Mouse (Mus musculus): Measurements from ENCODE around the gene Gpa33.

Gene Gpa33

DNA sequence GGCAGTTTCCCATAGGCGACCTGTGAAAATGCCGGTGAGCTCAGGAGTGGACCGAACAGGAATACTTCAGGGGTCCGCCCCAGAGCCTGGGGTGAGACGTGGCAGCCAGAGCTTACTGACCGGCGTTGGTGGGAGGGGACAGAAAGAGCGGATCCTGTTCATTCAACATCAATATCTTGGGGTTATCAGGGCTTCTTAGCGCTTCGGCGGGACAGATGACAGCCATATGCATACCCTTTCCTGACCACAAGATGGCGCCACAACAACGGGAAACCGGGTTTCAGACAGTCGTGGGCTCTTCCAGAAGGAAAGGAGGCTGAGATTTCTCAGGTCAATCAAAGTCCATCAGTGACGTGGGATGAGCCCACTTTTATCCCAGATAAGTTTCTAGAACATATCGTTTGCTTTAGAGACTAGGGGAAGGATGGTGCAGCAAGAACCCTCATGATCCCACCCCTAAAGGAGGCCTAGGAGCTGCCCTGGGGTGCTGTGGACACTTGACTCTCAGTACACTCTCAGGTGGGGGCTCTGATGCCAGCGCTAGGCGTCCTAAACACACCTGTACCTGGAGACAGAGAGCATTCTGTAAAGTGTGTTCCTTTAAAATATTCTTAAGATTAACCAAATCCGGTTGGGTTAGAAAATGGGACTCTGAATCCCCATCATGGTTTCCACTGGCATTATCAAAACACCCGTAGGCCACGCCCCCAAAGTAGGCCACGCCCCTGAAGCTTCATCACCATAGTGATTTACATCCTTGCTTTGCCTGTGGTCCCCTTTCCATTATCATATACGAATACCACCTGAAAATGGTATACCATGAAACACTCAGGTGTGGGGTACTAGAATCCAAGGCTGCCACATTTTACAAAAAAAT lies 30.8 kb downstream of the Gpa33 start:
- DNase-seq (ENCODE audit: low read depth, low spot score), result peak; percentile 85

DNA sequence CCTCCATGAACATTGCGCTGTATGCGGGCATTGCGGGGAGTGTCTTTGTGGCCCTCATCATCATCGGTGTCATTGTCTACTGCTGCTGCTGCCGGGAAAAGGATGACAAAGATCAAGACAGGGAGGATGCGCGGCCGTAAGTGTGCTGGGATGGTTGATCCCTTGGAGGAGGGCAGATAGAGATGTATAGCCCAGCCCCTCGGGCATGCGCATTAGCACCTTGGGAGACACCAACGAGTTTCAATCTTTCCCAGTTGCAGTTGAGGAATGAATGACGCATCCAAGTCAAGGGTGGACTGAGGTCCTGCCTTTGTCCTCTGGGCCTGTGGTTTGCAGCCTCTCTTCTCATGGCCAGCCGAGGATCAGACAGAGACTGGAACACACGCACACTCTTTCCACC lies 34.5 kb downstream of the Gpa33 start:
- peak; percentile 67 for DNase-seq (ENCODE audit: low read depth, low spot score)

DNA sequence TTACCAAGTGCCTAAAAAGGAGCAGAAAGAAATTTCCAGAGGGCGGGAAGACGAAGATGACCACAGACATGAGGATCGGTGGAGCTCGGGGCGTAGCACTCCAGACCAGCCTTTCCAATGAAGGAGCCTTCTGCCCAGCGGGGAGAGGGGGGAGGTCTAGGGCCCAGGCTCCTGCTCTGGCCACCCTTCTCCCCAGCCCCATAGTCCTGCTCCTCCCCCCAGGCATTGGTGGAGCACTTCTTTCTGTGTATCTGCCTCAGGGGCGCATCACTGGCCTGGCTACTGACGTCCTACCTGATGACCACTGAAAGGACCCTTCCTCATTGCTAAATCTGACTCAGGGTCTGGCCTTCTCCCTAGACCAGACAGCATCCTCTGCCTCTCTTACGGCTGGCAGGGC lies 35.1 kb downstream of the Gpa33 start:
- DNase-seq (ENCODE audit: low read depth, low spot score), result no peak

DNA sequence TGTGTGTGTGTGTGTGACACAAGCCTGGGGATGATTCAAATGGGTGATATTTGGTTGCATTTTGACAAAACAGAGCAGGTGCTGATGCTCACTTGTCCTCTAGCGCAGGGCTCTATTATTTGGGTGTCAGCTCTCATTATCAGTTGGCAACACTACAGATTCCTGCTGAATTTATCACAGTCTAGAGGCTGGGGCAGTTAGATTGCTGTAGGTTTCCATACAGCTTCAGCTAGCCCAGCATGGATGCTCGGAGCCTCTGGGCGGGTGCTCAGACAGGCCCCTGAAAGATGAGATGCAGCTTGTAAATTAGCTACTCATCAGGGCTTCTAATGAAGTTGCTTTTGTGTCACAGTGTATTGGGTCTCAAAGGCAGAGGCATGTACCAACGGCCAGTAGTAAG lies 37.4 kb downstream of the Gpa33 start:
- no peak for DNase-seq (ENCODE audit: low read depth, low spot score)

DNA sequence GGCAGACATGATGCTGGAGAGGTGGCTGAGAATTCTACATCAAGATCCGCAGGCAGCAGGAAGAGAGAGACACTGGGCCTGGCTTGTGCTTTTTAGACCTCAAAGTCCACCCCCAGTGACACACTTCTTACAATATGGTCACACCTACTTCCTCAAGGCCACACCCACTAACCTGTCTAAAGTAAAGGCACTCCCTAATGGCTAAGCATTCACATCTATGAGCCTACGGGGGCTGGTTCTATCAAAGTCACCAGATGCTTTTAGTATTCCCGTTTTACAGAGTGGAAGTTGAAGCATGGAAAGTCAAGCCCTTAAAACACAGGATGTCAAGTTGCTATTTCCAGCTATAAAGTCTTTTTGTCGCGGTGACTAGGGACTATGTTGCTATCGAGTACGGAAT lies 38.0 kb downstream of the Gpa33 start:
- no peak for DNase-seq (ENCODE audit: low read depth, low spot score)

- DNase-seq (ENCODE audit: low read depth, low spot score), result no peak
Measured at GRCm38 (mm10) chr1:166169713-166170112, 39.7 kb downstream of the Gpa33 start.

DNA sequence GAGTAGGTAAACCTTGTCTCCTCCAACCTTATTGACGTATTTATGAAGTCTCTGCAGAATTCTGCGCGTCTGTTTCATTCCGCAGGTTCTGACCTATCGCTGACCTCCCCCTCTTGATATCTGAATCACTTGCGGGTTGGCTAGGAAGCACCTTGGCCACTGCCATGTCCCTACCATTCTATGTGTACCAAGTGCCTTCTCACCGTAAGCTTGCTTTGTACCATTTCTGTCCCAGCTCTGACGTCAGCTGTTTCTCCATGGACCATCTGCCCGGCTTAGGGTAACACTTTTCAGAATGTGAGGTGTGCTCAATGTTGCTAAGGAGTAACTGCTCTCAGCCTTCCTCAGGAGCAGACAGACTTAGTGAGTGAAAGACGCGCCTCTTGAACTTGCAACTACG lies 40.8 kb downstream of the Gpa33 start:
- no peak for DNase-seq (ENCODE audit: low read depth, low spot score)

DNA sequence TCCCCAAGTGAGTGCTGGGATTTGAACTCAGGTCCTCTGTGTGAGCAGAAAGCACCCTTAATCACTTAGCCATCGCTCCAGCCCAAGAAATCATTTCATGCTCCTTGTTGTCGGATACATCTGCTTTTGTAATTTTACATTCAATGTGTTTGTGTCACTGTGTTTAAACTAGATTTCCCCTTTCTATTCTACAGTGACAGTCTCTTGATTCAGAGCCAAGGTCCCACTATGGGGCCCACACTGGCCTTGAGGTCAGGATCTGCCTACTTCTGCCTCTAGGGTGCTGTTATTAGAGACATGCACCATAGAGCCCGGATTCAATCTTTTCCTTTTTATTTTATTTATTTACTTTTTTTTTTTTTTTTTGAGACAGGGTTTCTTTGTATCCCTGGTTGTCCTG lies 43.0 kb downstream of the Gpa33 start:
- no peak for DNase-seq (ENCODE audit: low read depth, low spot score)

DNA sequence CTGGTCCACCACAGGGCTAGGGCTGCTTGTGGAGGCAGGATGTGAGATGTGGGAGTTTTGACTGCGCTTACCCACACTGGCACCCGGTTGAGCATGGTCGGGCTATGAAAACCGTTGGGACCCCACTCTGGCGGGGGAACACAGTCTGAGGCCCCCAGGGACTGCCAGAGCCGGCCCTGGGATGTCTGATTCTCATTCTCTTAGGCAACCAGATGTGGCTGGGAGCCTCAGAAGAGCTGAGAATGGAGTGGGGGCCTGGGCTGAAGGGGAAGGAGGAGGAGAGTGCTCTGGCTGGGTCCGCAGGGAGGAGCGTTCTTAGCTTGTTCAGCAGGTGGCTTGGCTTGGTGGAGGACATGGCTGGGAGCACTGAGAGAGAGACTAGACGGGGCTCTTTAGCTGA lies 43.6 kb downstream of the Gpa33 start:
- DNase-seq (ENCODE audit: low read depth, low spot score), result no peak

- DNase-seq (ENCODE audit: low read depth, low spot score), result no peak
Measured at GRCm38 (mm10) chr1:166181510-166181909, 51.5 kb downstream of the Gpa33 start.

DNA sequence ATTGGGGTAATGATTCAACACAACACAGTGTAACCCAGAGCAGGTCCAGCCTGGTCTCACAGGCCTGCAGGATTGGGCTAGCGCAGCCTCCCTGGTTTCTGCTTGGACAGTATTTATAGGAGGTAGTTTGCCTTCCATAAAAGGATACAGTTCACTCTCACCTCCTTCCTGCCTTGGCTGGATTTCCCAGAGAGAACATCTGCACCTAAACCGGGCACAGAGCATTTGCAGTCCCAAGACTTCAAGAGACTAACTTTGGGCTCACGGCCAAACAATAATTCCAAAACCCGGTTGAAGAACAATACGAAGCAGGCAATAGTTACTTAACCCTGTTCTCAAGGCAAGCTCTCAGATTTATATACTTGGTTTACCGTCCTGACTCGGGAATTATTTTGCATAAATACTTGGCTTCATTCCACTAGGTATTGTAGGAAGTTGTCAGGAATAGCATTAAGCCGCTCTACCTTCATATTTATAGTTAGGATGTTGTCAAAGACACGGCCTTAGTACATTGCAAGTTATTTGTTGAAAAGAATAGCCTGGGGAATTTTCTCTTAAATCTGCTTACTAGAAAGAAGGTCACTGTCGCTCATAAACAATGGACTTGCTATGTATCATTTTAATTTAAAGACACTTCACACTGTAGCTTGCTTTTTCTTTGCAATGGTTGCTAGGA lies 53.1 kb downstream of the Gpa33 start:
- no peak for DNase-seq (ENCODE audit: low read depth, low spot score)

DNA sequence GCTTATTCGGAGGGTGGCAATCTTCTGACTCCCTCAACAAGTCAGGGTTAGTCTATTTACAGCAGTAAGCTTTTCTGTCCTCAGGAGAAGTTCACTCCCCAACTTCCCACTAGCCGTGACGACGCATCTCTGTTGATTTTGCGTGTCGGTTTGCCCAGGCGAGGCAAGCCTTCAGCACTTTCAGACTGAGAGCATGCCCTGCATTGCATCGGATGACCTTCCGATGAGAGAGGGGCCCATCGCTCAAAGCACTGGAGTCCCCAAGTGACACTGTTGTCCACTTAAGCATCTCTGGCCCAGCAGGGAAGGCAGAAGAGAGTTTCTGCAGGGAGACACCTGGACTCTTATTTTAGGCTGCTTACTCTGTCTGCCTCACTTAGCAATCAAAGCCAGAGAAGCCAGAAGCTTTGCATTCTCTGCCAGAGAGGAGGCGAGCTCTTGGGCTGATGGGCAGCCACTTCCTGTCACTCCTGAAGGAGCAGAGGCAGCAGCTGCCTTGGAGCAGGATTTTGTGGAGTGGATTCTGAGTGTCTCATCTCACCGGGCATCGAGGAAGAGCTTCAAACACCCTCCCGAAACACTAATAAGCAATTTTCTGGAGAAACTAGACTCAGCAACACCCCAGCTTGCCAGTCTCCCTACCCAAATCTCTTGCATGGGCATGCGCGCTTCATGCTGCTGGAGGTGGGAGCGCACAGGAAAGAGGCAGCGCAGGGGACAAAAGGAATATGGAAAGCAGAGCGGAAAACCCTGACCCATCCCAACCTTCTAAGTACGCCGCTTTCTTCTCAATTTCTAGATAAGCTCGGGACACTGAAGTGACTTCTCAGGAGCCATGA lies 54.6 kb downstream of the Gpa33 start:
- DNase-seq (ENCODE audit: low read depth, low spot score), result no peak

DNA sequence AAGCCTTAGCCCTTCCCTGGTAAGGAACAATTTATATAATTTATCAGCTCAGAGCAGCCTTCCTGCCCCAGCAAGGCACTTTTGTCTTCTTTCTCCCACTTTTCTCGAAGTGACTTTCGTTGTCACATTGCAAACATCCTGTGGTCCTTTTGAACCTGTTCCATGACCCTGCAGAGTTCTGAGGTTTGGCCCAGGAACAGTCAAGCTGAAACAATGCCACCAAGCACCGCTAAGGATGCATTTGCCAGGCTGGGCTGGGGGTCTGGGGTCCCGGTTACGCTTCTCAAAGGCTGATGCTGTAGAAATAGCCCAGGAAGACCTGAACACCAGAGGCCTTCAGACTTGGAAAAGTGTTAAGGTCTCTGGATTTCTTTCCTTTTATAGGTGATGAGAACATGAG lies 55.3 kb downstream of the Gpa33 start:
- DNase-seq (ENCODE audit: low read depth, low spot score), result no peak

- peak; percentile 31 for DNase-seq (ENCODE audit: low read depth, low spot score)
Measured at GRCm38 (mm10) chr1:166189821-166190220, 59.8 kb downstream of the Gpa33 start.

DNA sequence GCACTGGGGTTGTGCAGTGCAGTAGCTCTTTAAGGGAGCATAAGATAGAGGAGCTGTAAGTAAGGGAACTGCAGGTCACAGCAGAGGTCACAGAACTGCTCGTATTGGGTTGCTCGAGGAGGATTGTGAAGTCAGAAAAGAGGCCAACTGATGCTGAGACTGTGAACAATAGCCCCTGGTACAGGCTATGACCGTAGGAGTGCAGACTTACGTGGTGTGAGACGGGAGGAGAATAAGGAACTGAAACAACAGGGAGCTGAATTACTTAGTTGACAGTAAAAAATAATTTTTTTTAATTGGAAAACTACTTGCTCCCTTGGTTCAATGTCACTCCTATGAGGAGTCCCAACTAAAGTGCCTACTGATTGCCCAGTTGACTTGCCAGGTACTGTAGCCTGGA lies 74.1 kb downstream of the Gpa33 start:
- no peak for DNase-seq (ENCODE audit: low read depth, low spot score)

DNA sequence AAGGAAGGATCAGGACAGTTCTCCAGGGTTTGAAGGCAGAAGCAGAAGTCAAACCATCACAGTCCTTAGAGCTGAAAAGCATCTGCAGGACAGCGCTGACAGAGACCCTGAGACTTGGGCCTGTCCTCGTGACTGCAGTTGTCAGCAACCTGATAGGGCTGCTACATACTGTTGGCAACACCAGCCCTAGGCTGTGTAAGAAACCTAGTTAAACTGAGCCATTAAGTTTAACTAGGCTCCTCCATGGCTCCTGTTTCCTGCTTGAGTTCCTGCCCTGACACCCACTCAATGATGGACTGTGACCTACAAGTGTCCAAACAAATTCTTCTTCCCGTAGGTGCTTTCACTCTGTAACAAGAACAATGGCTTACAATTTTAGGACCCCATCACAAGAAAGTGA lies 75.1 kb downstream of the Gpa33 start:
- DNase-seq (ENCODE audit: low read depth, low spot score), result no peak

DNA sequence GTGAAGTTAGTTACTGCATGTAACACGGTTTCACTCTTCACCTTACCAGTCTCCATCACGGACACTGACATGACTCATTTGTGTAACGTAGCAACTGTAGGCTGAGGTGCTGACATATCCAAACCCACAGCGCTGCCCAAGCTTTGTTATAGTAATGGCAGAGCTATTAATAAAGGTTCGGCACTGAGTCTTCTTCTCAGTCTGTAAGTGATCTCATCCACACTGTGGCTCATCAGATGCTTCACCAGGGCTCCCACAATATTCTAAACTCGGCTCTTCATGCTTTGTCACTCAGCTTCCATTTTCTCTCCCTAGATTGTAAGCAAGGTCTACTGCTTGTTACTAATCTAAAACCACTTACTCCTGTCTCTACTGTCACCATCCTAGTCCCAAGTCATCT lies 79.3 kb downstream of the Gpa33 start:
- no peak for DNase-seq (ENCODE audit: low read depth, low spot score)

GRCm38 (mm10) chr1:166214181-166214580 lies 84.1 kb downstream of the Gpa33 start:
- no peak for DNase-seq (ENCODE audit: low read depth, low spot score)

Measured in R1 (cell line).